Mouse (Mus musculus): ENCODE measurements around the gene Ahsa1. TPM values are rescaled to one million over a fixed set of nuclear protein-coding genes. Genes with fewer than 3 reads are reported as not detected.
"Not testable (repeated sequence)": the region's sequence is repeated elsewhere in the genome, so short reads cannot be mapped to it uniquely, and the experiment has no call there.

Ahsa1 gene
- total and polyA plus RNA-seq, 2 experiments from 2014 or later: 80.7 to 109 TPM

DNA sequence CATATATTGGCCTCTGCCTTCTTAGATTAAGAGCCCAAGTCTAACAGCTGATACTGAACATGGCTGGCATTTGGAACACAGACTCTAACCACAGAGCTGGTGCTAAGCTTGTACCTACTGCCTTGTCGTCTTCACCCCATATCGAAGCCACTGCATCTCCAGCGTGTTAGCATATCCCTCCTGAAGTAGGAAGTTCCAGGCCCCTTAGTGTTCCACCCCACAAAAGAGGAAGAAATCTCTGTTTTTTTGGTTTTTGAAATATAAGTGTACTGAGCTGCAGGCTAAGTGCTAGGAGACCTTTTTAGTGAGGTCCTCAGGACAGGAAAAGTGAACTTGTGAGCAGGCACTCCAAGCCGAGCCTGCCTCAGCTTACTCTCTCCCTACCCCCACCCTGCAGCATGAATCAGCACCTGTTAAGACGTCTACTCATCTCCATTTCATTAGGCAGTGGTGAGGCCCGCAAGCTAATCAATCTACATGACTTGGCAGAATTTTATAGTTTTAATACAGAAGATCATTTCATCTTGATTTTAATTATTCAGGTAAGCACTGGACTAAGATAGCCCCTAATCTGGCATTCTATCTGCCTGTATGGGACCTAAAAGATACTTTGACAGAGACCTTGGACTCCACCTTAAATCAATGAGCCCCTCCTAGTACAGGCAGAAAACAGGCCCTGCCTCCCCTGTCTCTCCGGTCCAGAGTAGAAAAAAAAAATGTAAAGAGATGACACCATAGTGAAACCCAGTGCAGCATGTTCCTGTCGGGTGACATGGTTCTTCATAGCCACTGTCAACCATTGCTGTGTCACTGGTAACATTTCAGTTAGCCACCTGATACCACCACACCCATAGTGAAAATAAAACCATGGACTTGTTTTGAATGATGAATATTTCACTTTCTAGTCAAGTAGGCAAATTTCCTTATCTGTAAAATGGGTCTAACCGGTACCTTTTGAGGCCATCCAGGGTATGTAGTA, 8.9 kb downstream of the Ahsa1 start:
- H3K4me3 ChIP-seq (ENCODE audit: low read depth, low read length): no peak overlapping the region
- peaks cover 56% of the 10 kb centered on the region for H3K36me3 ChIP-seq (replicated peaks; ENCODE audit: control insufficient read depth, insufficient read depth, low read length)
- no peak overlapping the region for H3K4me2 ChIP-seq (ENCODE audit: low read depth, low read length)
- TF ChIP-seq CTCF (IDR thresholded peaks at IDR 0.05; ENCODE audit: low read depth) (no peak), EP300 (IDR thresholded peaks at IDR 0.05; ENCODE audit: low read depth) (no peak)
- H3K9ac ChIP-seq (replicated peaks; ENCODE audit: low read depth, low read length): no peak overlapping the region
- 84% methylated on average over 9 of the region's 9 CpGs for WGBS
- 0 out of 2 replicates have a peak, but pooled peaks cover 10% of the 10 kb centered on the region for H3K4me1 ChIP-seq (ENCODE audit: control insufficient read depth, insufficient read depth)
- H3K27me3 ChIP-seq (ENCODE audit: control insufficient read depth, insufficient read depth, low read length): no peaks in the 10 kb centered on the region
- ATAC-seq (ENCODE audit: insufficient read depth, low read depth): no peak
- H3K27ac ChIP-seq (ENCODE audit: low read depth): no peak overlapping the region
- H3K9me3 ChIP-seq (replicated peaks; ENCODE audit: control insufficient read depth, low read length): no peaks in the 10 kb centered on the region
- DNase-seq (ENCODE audit: low spot score): no peak

DNA sequence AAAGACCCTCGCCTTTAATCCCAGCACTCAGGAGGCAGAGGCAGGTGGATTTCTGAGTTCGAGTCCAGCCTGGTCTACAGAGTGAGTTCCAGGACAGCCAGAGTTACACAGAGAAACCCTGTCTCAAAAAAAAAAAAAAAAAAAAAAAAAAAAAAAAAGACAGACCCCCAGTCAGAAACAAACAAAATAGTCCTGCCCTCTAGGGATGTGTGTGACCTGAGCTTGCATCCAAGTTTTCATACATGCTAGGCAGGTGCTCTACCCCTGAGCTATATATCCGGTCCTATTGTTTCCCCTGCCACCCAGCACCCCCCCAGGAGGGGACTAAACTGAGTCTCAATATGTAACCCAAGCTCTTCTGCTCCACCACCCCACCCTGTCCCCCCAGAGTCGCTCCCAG, 11.0 kb downstream of the Ahsa1 start:
- not testable (repeated sequence) for H3K4me3 ChIP-seq (ENCODE audit: low read depth, low read length); H3K9me3 ChIP-seq (replicated peaks; ENCODE audit: control insufficient read depth, low read length); H3K27ac ChIP-seq (ENCODE audit: low read depth); H3K27me3 ChIP-seq (ENCODE audit: control insufficient read depth, insufficient read depth, low read length); H3K9ac ChIP-seq (replicated peaks; ENCODE audit: low read depth, low read length); DNase-seq (ENCODE audit: low spot score); ATAC-seq (ENCODE audit: insufficient read depth, low read depth); H3K4me2 ChIP-seq (ENCODE audit: low read depth, low read length)
- Histone ChIP-seq H3K36me3 (replicated peaks; ENCODE audit: control insufficient read depth, insufficient read depth, low read length) (peaks cover 35% of the 10 kb centered on the region), H3K4me1 (ENCODE audit: control insufficient read depth, insufficient read depth) (0 out of 2 replicates have a peak, but pooled peaks cover 10% of the 10 kb centered on the region)
- WGBS: 79% methylated on average over 4 of the region's 4 CpGs

DNA sequence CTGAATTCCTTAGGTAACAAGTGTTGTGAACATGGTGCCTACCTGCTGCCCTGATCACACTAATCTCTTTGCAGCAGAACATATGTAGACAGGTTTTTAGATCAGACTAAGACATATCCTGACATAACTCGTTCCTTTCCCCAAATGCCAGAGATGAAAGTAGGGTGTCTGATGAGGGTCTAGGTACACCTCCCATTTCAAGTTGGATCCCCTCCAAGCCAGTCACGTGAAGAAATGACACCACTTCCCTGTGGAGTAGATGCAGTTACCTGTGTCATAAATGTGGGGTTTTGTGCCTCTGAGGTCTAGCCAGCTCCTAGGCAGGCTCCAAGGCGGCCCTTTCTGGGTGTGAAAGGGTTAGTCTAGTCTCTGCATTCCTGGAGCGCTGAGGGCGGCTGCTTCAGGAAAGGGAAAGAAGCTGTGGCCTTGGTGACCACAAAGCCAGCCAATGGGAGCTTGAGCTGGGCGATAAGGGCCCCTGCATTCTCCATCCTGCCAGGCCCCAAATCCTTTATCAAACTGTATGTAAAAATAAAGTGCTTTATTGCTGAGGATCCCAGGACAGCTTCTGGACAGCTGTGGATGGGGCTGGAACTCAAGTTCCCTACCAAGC, 11.9 kb downstream of the Ahsa1 start:
- ATAC-seq (ENCODE audit: insufficient read depth, low read depth): peak; percentile 89
- no peaks in the 10 kb centered on the region for H3K9me3 ChIP-seq (replicated peaks; ENCODE audit: control insufficient read depth, low read length)
- H3K36me3 ChIP-seq (replicated peaks; ENCODE audit: control insufficient read depth, insufficient read depth, low read length): peaks cover 25% of the 10 kb centered on the region
- WGBS: 5% methylated on average over 6 of the region's 6 CpGs
- H3K27me3 ChIP-seq (ENCODE audit: control insufficient read depth, insufficient read depth, low read length): no peaks in the 10 kb centered on the region
- DNase-seq (ENCODE audit: low spot score): peak; percentile 84
- H3K4me1 ChIP-seq (ENCODE audit: control insufficient read depth, insufficient read depth): 0 out of 2 replicates have a peak, but pooled peaks cover 10% of the 10 kb centered on the region
- H3K27ac ChIP-seq (ENCODE audit: low read depth): no peak overlapping the region
- H3K9ac ChIP-seq (replicated peaks; ENCODE audit: low read depth, low read length): no peak overlapping the region
- 0 out of 2 replicates have a peak overlapping the region, but pooled peaks have one; percentile 13 for H3K4me3 ChIP-seq (ENCODE audit: low read depth, low read length)
- H3K4me2 ChIP-seq (ENCODE audit: low read depth, low read length): peak overlapping the region; percentile 3
- no peak for TF ChIP-seq EP300 (IDR thresholded peaks at IDR 0.05; ENCODE audit: low read depth)
- TF ChIP-seq CTCF (IDR thresholded peaks at IDR 0.05; ENCODE audit: low read depth): no peak

DNA sequence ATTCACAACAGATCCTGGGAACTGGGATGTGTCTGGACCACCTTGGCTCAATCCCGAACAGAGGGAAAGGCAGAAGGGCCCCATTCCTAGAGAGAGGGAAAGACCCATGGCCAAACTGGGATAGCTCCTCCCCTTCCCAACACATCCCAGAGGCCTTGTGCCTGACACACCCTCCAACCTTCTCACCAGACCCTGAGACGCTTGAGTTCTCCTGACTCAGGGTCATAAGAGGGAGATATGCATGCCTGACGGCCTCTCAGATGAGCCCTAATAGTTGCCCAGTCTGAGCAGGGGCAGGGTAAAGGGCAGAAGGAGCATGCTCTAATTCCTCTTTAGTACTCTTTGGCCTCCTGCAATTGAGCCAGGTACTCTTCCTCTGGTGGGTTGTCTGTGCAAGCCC, 13.1 kb downstream of the Ahsa1 start:
- TF ChIP-seq CTCF (IDR thresholded peaks at IDR 0.05; ENCODE audit: low read depth): no peak
- no peak for TF ChIP-seq EP300 (IDR thresholded peaks at IDR 0.05; ENCODE audit: low read depth)
- H3K27ac ChIP-seq (ENCODE audit: low read depth): no peak overlapping the region
- no peaks in the 10 kb centered on the region for H3K9me3 ChIP-seq (replicated peaks; ENCODE audit: control insufficient read depth, low read length)
- no peak overlapping the region for H3K9ac ChIP-seq (replicated peaks; ENCODE audit: low read depth, low read length)
- H3K27me3 ChIP-seq (ENCODE audit: control insufficient read depth, insufficient read depth, low read length): no peaks in the 10 kb centered on the region
- peaks cover 15% of the 10 kb centered on the region for H3K36me3 ChIP-seq (replicated peaks; ENCODE audit: control insufficient read depth, insufficient read depth, low read length)
- 0 out of 2 replicates have a peak, but pooled peaks cover 10% of the 10 kb centered on the region for H3K4me1 ChIP-seq (ENCODE audit: control insufficient read depth, insufficient read depth)
- H3K4me2 ChIP-seq (ENCODE audit: low read depth, low read length): no peak overlapping the region
- ATAC-seq (ENCODE audit: insufficient read depth, low read depth) (no peak), DNase-seq (ENCODE audit: low spot score) (no peak)
- WGBS: 32% methylated on average over 3 of the region's 3 CpGs
- no peak overlapping the region for H3K4me3 ChIP-seq (ENCODE audit: low read depth, low read length)

GRCm38 (mm10) chr12:87279879-87280278, 13.6 kb downstream of the Ahsa1 start:
- no peak for DNase-seq (ENCODE audit: low spot score)
- H3K27ac ChIP-seq (ENCODE audit: low read depth): no peak overlapping the region
- TF ChIP-seq CTCF (IDR thresholded peaks at IDR 0.05; ENCODE audit: low read depth): peak; percentile 10; the same call in 1 of the 2 replicates
- no peak for TF ChIP-seq EP300 (IDR thresholded peaks at IDR 0.05; ENCODE audit: low read depth)

More at GRCm38 (mm10) chr12:87279879-87280278, 13.6 kb downstream of the Ahsa1 start:
- Histone ChIP-seq H3K27me3 (ENCODE audit: control insufficient read depth, insufficient read depth, low read length) (no peaks in the 10 kb centered on the region), H3K9me3 (replicated peaks; ENCODE audit: control insufficient read depth, low read length) (no peaks in the 10 kb centered on the region), H3K4me3 (ENCODE audit: low read depth, low read length) (no peak overlapping the region), H3K4me1 (ENCODE audit: control insufficient read depth, insufficient read depth) (0 out of 2 replicates have a peak, but pooled peaks cover 10% of the 10 kb centered on the region), H3K9ac (replicated peaks; ENCODE audit: low read depth, low read length) (no peak overlapping the region), H3K36me3 (replicated peaks; ENCODE audit: control insufficient read depth, insufficient read depth, low read length) (peaks cover 10% of the 10 kb centered on the region), H3K4me2 (ENCODE audit: low read depth, low read length) (no peak overlapping the region)
- WGBS: 46% methylated on average over 14 of the region's 14 CpGs
- ATAC-seq (ENCODE audit: insufficient read depth, low read depth): no peak
